In the genomic region with DNA sequence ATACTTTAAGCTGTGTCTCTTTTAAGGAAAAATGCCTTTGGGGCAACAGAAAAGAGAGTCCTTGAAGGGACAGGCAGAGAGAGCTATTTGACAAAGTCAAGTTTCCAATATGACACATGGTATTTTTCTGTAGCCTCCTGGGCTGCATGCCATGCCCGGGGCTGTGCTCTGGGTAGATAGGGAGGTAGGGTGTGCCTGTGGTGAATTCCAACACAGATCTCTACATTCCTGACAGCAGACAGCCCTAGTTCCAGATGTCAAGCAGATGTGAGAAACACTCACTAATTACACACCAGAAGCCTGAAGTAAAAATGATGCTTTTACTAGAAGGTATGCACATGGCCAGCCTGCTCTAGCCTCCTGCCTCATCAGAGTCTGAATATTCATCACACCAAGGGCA, we compare ENCODE assay signal across 18 mouse cellular contexts. TPM values are rescaled to one million over a fixed set of nuclear protein-coding genes. Genes with fewer than 3 reads are reported as not detected.
DNase-seq lines count a peak whose midpoint lies in the region; ATAC-seq lines count a peak whose summit lies in the region.
"Had no signal": no experiment of that assay in that cellular context is flagged by ENCODE, and none has a peak within 500 bp of the region (broad histone marks: within the 10 kb centered on the region; RNA-seq: fewer than 3 reads in every experiment).

No protein-coding gene starts in this region.

- no peak overlapping the region for H3K4me2 ChIP-seq in liver, embryonic 13.5 days
- no peak overlapping the region for H3K4me2 ChIP-seq in hindbrain, embryonic 14.5 days (replicated peaks)
- H3K4me2 ChIP-seq: hindbrain, embryonic 12.5 days; limb, embryonic 15.5 days; neural tube, embryonic 13.5 days had no signal

- no peaks in the 10 kb centered on the region for H3K27me3 ChIP-seq in liver, embryonic 13.5 days
- no peaks in the 10 kb centered on the region for H3K27me3 ChIP-seq in hindbrain, embryonic 14.5 days (ENCODE audit: control insufficient read depth, insufficient read depth, low read length)
- H3K27me3 ChIP-seq: hindbrain, embryonic 12.5 days; limb, embryonic 15.5 days; neural tube, embryonic 13.5 days had no signal

- ATAC-seq in liver, embryonic 13.5 days (ENCODE audit: low read depth): peak; percentile 83
- ATAC-seq in hindbrain, embryonic 14.5 days (ENCODE audit: low FRiP score): no peak
- ATAC-seq: activated CD4-positive, CD25-positive, alpha-beta regulatory T cell, adult 4 months had no signal

- DNase-seq in heart, postnatal 10 days: peak; percentile 9 to 13
- no peak for DNase-seq in heart, postnatal 36 days
- peak; percentile 24 for DNase-seq in c-Kit-positive CD71-positive TER-119-negative erythroid progenitor cells, embryonic 14.5 days (ENCODE audit: low read depth)
- DNase-seq in liver, embryonic 13.5 days: peak; percentile 11
- DNase-seq in spleen, postnatal 10 days (ENCODE audit: low spot score in 2 of 2): peak; percentile 57 to 85
- no peak for DNase-seq in ovary, postnatal 10 days (ENCODE audit: low spot score)
- no peak for DNase-seq in gastrocnemius, postnatal 4 days (ENCODE audit: low spot score in 2 of 2)
- DNase-seq in hindbrain, embryonic 14.5 days (ENCODE audit: low spot score): no peak
- DNase-seq: cerebellum, adult 18-20 months; embryo, embryonic 11 days; kidney, adult 18-20 months; kidney, postnatal 4 days; retina, postnatal 1 day had no signal

- no peak overlapping the region for H3K4me3 ChIP-seq in liver, embryonic 13.5 days (replicated peaks)
- no peak overlapping the region for H3K4me3 ChIP-seq in hindbrain, embryonic 14.5 days (replicated peaks; ENCODE audit: low read length)
- H3K4me3 ChIP-seq: hindbrain, embryonic 12.5 days; left cerebral cortex, adult 2 months; limb, embryonic 15.5 days; neural tube, embryonic 13.5 days had no signal

- WGBS in liver, embryonic 13.5 days (ENCODE audit: insufficient replicate concordance): 31% methylated on average over 1 of the region's 1 CpGs
- WGBS in hindbrain, embryonic 14.5 days: 78% methylated on average over 1 of the region's 1 CpGs

- peaks cover 13% of the 10 kb centered on the region; the same call in 1 of the 2 replicates for H3K4me1 ChIP-seq in liver, embryonic 13.5 days (replicated peaks)
- no peaks in the 10 kb centered on the region for H3K4me1 ChIP-seq in hindbrain, embryonic 14.5 days (replicated peaks; ENCODE audit: control insufficient read depth, insufficient read depth, low read length)
- H3K4me1 ChIP-seq: hindbrain, embryonic 12.5 days; limb, embryonic 15.5 days; neural tube, embryonic 13.5 days had no signal

- no peaks in the 10 kb centered on the region for H3K9me3 ChIP-seq in liver, embryonic 13.5 days (replicated peaks)
- no peaks in the 10 kb centered on the region for H3K9me3 ChIP-seq in hindbrain, embryonic 14.5 days (ENCODE audit: control insufficient read depth, low read length)
- H3K9me3 ChIP-seq: limb, embryonic 15.5 days had no signal

- H3K36me3 ChIP-seq in liver, embryonic 13.5 days: no peaks in the 10 kb centered on the region
- no peaks in the 10 kb centered on the region for H3K36me3 ChIP-seq in hindbrain, embryonic 14.5 days (replicated peaks; ENCODE audit: control insufficient read depth, insufficient read depth)
- H3K36me3 ChIP-seq: hindbrain, embryonic 12.5 days; limb, embryonic 15.5 days; neural tube, embryonic 13.5 days had no signal

- H3K27ac ChIP-seq in liver, embryonic 13.5 days: no peak overlapping the region
- no peak overlapping the region for H3K27ac ChIP-seq in hindbrain, embryonic 14.5 days
- H3K27ac ChIP-seq: hindbrain, embryonic 12.5 days; left cerebral cortex, adult 2 months; limb, embryonic 15.5 days; neural tube, embryonic 13.5 days had no signal

- intact Hi-C loops in heart, postnatal 10 days (cut with DNase I): no loop called here
- intact Hi-C loops in heart, postnatal 36 days (cut with DNase I): no loop called here

- no peak overlapping the region for H3K9ac ChIP-seq in liver, embryonic 13.5 days
- no peak overlapping the region for H3K9ac ChIP-seq in hindbrain, embryonic 14.5 days
- H3K9ac ChIP-seq: hindbrain, embryonic 12.5 days; limb, embryonic 15.5 days; neural tube, embryonic 13.5 days had no signal

RNA-seq across cellular contexts. Expression of a gene that starts 39.2 kb away (rescaled TPM):
- total RNA-seq in heart, postnatal 10 days (2021): 10 to 100 TPM; 64.0 to 64.5 TPM
- 10 to 100 TPM; 72.0 to 84.4 TPM for total RNA-seq in heart, postnatal 36 days (2021)
- 38.6 and 42.9 TPM in 2 replicates for polyA plus RNA-seq in liver, embryonic 13.5 days (2015; fragmentation: Nextera tagmentation; extraction: Ambion mirVana)
- 10 to 100 TPM; 56.1 to 58.9 TPM for total RNA-seq in gastrocnemius, postnatal 4 days (2021)
- 104 and 115 TPM in 2 replicates for polyA plus RNA-seq in hindbrain, embryonic 14.5 days (2014; fragmentation: Nextera tagmentation; extraction: Ambion mirVana)

RNA-seq across cellular contexts. Expression of a gene that starts 44.1 kb away (rescaled TPM):
- total RNA-seq in heart, postnatal 10 days (2021): 10 to 100 TPM; 42.6 to 52.3 TPM
- total RNA-seq in heart, postnatal 36 days (2021): 10 to 100 TPM; 21.1 to 24.0 TPM
- 29.9 and 32.0 TPM in 2 replicates for polyA plus RNA-seq in liver, embryonic 13.5 days (2015; fragmentation: Nextera tagmentation; extraction: Ambion mirVana)
- total RNA-seq in gastrocnemius, postnatal 4 days (2021): 10 to 100 TPM; 48.0 to 57.1 TPM
- polyA plus RNA-seq in hindbrain, embryonic 14.5 days (2014; fragmentation: Nextera tagmentation; extraction: Ambion mirVana): 119 and 131 TPM in 2 replicates

Comparison
In these comparisons a context has a peak if more than half of its experiments do, and no peak if none do; other contexts are left out.
1. DNase-seq: peak in heart, postnatal 10 days (2 of 2), c-Kit-positive CD71-positive TER-119-negative erythroid progenitor cells, embryonic 14.5 days (single experiment), liver, embryonic 13.5 days (single experiment) and spleen, postnatal 10 days (2 of 2); none in heart, postnatal 36 days (0 of 2), ovary, postnatal 10 days (single experiment), gastrocnemius, postnatal 4 days (0 of 2) and hindbrain, embryonic 14.5 days (single experiment).